Mouse (Mus musculus) midbrain, embryonic 13.5 days (tissue): ENCODE measurements around the gene Nkx1-2. TPM values are rescaled to one million over a fixed set of nuclear protein-coding genes. Genes with fewer than 3 reads are reported as not detected.
A peak's percentile ranks its signal among the peaks of the same experiment; 100 is the strongest.

Experiments used
- ATAC-seq: fragments of 200-750 bp; cut with Nextera tagmentation; 2 replicates; pipeline ENCODE4 v1.8.0; 2017; ENCODE audit warnings: mild to moderate bottlenecking, moderate TSS enrichment, moderate library complexity
- H3K27ac ChIP-seq: fragments of 300-500 bp; sonication (generic); 2 replicates; pipeline ENCODE4 v1.5.1; 2015; ENCODE audit warnings: inconsistent platforms, mild to moderate bottlenecking, moderate library complexity
- H3K27me3 ChIP-seq: fragments of 300-500 bp; sonication (generic); 2 replicates; pipeline ENCODE4 v1.6.1; 2015; ENCODE audit warnings: mild to moderate bottlenecking, inconsistent platforms
- H3K36me3 ChIP-seq: fragments of 300-500 bp; sonication (generic); 2 replicates; pipeline ENCODE4 v1.6.1; 2015; ENCODE audit warnings: mild to moderate bottlenecking, inconsistent platforms
- H3K4me1 ChIP-seq: fragments of 300-500 bp; sonication (generic); replicated peaks from 2 replicates; pipeline ENCODE4 v1.6.1; 2015; ENCODE audit warnings: inconsistent platforms
- H3K4me2 ChIP-seq: fragments of 300-500 bp; sonication (generic); replicated peaks from 2 replicates; pipeline ENCODE4 v1.6.1; 2015; ENCODE audit warnings: moderate library complexity, mild to moderate bottlenecking, inconsistent platforms
- H3K4me3 ChIP-seq: fragments of 300-500 bp; sonication (generic); replicated peaks from 2 replicates; pipeline ENCODE4 v1.5.1; 2015; ENCODE audit warnings: mild to moderate bottlenecking, inconsistent platforms
- H3K9ac ChIP-seq: fragments of 300-500 bp; sonication (generic); replicated peaks from 2 replicates; pipeline ENCODE4 v1.6.1; 2015; ENCODE audit warnings: mild to moderate bottlenecking, inconsistent platforms
- H3K9me3 ChIP-seq: fragments of 300-500 bp; sonication (generic); 2 replicates; pipeline ENCODE4 v1.6.1; 2016; ENCODE audit warnings: mild to moderate bottlenecking, inconsistent platforms
- WGBS: fragments of 180-500 bp; shearing (Covaris S2); methylation state at CpG from one replicate; pipeline ENCODE4 v1.1.7; 2015; 5-methylcytosine and 5-hydroxymethylcytosine counted together
- polyA plus RNA-seq: library from polyadenylated mRNA; unstranded; fragments of >200 nt; fragmentation: Nextera tagmentation; extraction: Ambion mirVana; gene quantifications from 2 replicates; pipeline ENCODE4 v1.2.1, GENCODE M21; 2015

Gene Nkx1-2
- polyA plus RNA-seq, 1 experiment from 2014 or later: 0.82 TPM

DNA sequence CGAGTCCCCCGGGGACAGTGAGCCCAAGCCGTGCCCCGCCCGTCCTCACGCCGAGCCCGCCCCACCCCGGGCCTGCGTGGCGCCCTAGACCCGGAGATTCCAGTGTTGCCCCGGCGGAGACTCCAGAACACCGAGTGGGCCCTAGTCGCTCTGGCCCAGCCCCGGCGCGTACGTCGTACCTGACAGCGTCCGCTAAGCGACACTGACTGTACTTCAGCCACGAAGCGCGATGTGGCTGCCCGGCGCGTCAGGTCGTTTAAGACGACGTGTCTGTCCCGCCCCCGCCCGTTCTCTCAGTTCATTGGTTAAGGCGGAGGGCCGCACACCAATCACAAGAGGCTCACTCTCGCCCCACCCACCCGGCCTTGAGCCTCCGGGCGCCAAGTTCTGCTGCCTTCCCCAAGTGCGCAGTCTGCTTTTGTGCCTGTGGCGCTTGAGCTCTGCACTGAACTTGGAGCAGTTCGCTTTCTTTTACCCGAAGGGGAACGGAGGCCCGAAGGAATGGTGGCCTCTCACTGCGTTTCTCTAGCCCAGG is 23.3 kb downstream of the Nkx1-2 start, which contains the start of gene Oat:
Gene Oat, minus strand, starts transcription at position 283 of the 535 bp plus-strand sequence.
- Histone ChIP-seq H3K27me3 (peaks cover 16% of the 10 kb centered on the region), H3K4me1 (peaks cover 26% of the 10 kb centered on the region), H3K9me3 (no peaks in the 10 kb centered on the region), H3K9ac (peak within 1 kb of the TSS; percentile 71), H3K4me3 (peak within 1 kb of the TSS; percentile 69), H3K27ac (peak within 1 kb of the TSS; percentile 86), H3K36me3 (no peaks in the 10 kb centered on the region), H3K4me2 (peak within 1 kb of the TSS; percentile 79)
- WGBS: under 1% methylated on average over 49 of the region's 49 CpGs
- ATAC-seq: peak; percentile 97

DNA sequence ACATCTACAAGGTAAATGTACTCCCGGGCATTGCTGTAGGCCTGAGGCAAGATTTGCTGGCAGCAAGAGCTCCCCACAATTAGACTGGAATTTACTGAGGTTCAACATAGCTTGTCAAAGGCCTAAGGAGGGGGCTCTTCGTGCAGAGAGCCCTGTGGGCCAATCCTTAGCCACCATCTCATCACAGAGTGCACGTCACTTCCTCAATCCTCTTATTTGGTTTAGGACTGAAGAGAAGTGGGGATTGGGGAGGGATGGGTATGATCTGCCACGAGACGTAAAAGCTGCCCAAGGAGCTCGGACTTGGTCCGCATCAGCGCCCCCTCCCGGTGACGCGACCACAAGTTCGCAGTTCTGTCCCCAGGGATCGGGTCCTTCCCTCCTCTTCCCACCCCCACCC is 23.8 kb downstream of the Nkx1-2 start:
- under 1% methylated on average over 13 of the region's 13 CpGs for WGBS

DNA sequence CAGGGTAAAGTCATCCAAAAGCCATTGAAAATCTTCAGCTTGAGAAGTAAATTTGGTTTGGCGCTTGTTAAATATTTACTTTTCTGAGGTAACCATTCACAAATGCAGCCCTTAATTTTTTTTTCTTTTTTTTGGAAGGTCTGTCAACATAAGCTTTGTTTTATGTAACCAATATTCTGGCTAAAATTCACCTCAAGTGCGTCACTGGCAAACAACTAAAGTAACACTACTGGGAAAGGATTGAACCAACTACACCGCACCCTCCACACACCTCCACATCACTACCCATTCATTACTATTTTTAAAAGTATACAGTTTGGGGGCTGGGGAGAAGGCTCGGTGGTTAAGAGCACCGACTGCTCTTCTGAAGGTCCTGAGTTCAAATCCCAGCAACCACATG is 24.8 kb downstream of the Nkx1-2 start:
- H3K9me3 ChIP-seq: no peaks in the 10 kb centered on the region
- no peak overlapping the region for H3K4me2 ChIP-seq
- peaks cover 26% of the 10 kb centered on the region for H3K4me1 ChIP-seq
- H3K27ac ChIP-seq: no peak overlapping the region
- no peaks in the 10 kb centered on the region for H3K36me3 ChIP-seq
- no peak overlapping the region for H3K9ac ChIP-seq
- 92% methylated on average over 5 of the region's 5 CpGs for WGBS
- H3K4me3 ChIP-seq: no peak overlapping the region
- ATAC-seq: no peak
- peaks cover 12% of the 10 kb centered on the region for H3K27me3 ChIP-seq

More for the DNA sequence above, 23.8 kb downstream of the Nkx1-2 start:
- Histone ChIP-seq H3K9ac (peak overlapping the region; percentile 71), H3K9me3 (no peaks in the 10 kb centered on the region), H3K27ac (peak overlapping the region; percentile 86), H3K36me3 (no peaks in the 10 kb centered on the region), H3K4me1 (peaks cover 26% of the 10 kb centered on the region), H3K4me2 (peak overlapping the region; percentile 79), H3K4me3 (peak overlapping the region; percentile 69), H3K27me3 (peaks cover 16% of the 10 kb centered on the region)
- ATAC-seq: peak; percentile 90

DNA sequence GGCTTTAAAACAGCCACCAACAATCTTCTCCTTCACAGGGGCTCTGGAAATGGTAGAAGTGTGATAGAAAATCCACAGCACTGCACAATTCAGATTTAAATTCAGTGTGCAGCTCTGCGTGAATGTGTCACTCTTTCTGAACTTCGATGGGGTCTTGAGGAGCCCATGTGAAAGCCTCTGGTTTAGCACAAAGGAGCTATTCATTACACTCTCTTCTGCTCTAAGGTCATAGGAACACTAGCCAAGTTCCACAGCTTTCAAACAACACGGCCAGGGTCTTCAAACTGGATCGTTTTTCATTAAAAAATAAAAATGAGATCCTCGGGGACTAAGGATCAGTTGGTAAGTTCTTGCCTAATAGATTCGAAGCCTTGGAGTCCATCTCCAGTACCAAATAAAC is 26.2 kb downstream of the Nkx1-2 start:
- H3K36me3 ChIP-seq: peaks cover 8% of the 10 kb centered on the region; the same call in 1 of the 2 replicates
- ATAC-seq: no peak
- no peaks in the 10 kb centered on the region for H3K9me3 ChIP-seq
- H3K4me3 ChIP-seq: no peak overlapping the region
- peak overlapping the region; percentile 31 for H3K27ac ChIP-seq
- H3K27me3 ChIP-seq: peaks cover 12% of the 10 kb centered on the region
- H3K4me2 ChIP-seq: no peak overlapping the region
- WGBS: 34% methylated on average over 6 of the region's 6 CpGs
- peaks cover 26% of the 10 kb centered on the region for H3K4me1 ChIP-seq
- H3K9ac ChIP-seq: no peak overlapping the region

DNA sequence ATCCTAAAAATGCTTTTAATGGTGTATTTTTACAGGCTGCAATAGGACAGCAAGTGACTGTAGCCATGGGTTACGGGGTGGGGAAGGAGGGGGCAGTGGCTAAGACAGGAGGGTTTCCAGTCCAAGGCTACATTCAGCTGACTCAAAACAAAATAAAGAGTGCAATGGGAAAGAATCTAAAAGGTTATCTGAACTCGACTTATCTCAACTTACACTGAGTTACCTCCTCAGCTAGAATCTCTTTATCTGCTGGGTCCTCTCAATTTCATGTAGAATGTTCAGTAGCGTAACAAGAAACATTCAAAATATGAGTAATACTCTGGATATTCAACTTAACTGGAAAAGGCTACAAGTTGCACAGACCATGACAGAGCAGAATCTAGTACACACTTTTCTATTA is 26.7 kb downstream of the Nkx1-2 start:
- no peaks in the 10 kb centered on the region for H3K9me3 ChIP-seq
- no peak overlapping the region for H3K27ac ChIP-seq
- no peak overlapping the region for H3K9ac ChIP-seq
- peaks cover 12% of the 10 kb centered on the region; the same call in 1 of the 2 replicates for H3K36me3 ChIP-seq
- WGBS: 83% methylated on average over 3 of the region's 3 CpGs
- H3K4me3 ChIP-seq: no peak overlapping the region
- peaks cover 26% of the 10 kb centered on the region for H3K4me1 ChIP-seq
- no peak overlapping the region for H3K4me2 ChIP-seq
- no peak for ATAC-seq
- H3K27me3 ChIP-seq: peaks cover 9% of the 10 kb centered on the region

DNA sequence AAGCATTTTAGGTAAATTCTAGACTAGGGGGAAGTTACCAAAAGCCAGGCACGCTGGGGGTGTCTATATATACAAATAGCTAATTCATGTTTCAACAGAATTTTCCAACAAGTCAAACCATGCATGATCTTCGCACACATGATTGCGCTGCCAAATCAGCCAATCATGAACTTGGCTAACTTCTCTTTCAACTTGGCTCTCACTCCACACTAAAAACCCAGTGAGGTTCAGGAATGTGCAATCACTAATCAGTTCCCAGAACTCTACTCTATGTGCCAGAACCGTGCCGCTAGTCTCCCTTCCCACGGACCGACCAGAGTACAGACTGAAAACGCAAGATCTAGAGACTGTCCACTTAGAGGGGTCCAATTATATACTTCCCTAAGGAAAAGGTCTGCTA is 28.0 kb downstream of the Nkx1-2 start:
- Histone ChIP-seq H3K4me2 (no peak overlapping the region), H3K27ac (no peak overlapping the region), H3K9me3 (no peaks in the 10 kb centered on the region), H3K27me3 (no peaks in the 10 kb centered on the region), H3K9ac (no peak overlapping the region), H3K36me3 (peaks cover 12% of the 10 kb centered on the region; the same call in 1 of the 2 replicates), H3K4me1 (peaks cover 22% of the 10 kb centered on the region), H3K4me3 (no peak overlapping the region)
- no peak for ATAC-seq
- WGBS: 89% methylated on average over 8 of the region's 8 CpGs

DNA sequence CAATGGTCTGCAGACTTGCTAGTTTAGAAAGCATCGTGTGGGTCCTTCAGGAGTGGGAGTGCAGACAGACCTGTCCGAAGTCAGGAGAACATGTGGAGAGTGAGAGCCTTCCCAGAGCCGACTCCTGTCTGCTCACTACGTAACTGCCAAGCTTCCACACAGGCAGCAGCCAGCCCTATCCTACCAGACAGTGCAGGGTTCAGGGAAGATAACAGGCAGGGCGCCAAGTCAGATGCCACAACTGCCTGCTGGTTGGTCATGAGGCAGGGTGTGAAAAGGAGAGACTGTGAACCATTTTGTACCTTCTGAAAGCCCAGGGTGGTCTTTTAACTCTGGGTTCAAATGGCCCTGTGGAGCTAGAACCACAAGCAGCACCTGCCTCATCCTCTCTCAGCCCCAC is 29.4 kb downstream of the Nkx1-2 start:
- Histone ChIP-seq H3K9me3 (no peaks in the 10 kb centered on the region), H3K27ac (no peak overlapping the region), H3K4me1 (peaks cover 15% of the 10 kb centered on the region; the same call in 1 of the 2 replicates), H3K36me3 (peaks cover 12% of the 10 kb centered on the region; the same call in 1 of the 2 replicates), H3K4me3 (no peak overlapping the region), H3K4me2 (no peak overlapping the region), H3K27me3 (no peaks in the 10 kb centered on the region), H3K9ac (no peak overlapping the region)
- ATAC-seq: no peak
- WGBS: 89% methylated on average over 5 of the region's 5 CpGs

DNA sequence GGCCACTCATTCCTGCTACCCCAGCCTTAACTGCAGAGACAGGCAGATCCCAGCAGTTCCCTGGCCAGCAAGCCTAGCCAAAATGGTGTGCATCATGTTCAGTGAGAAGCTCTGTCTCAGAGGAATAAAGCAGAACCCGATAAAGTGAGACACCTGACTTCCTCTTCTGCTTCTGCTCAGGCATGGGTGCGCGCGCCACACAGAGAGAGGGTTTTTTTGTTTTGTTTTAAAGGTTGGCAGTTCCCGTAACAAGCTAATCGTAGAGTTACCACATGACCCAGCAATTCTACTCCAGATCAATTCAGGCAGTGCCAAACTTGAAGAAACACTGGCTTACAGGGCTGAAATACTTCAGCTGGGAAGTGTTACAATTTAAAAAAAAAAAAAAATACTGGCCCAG is 30.6 kb downstream of the Nkx1-2 start:
- Histone ChIP-seq H3K36me3 (peaks cover 20% of the 10 kb centered on the region; the same call in 1 of the 2 replicates), H3K9me3 (no peaks in the 10 kb centered on the region), H3K4me1 (peaks cover 11% of the 10 kb centered on the region; the same call in 1 of the 2 replicates), H3K9ac (no peak overlapping the region), H3K27ac (no peak overlapping the region), H3K27me3 (no peaks in the 10 kb centered on the region), H3K4me2 (no peak overlapping the region), H3K4me3 (no peak overlapping the region)
- WGBS: 91% methylated on average over 6 of the region's 6 CpGs
- no peak for ATAC-seq

DNA sequence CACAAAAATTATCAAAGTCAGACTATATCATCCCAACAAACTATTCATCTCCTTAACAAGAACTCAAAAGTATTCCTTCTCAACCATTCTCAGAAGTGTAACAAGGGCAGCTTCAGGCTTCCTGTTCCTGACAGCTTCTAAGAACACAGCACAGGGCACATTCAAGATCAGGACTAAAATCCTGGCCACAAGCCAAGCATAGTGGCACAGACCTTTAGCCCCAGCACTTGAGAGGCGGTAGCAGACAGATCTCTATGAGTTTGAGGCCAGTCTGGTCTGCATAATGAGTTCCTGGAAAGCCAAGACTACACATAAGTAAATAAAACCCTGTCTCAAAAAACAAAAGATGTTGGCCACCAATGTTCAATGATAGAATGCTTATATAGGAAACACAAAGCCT is 33.6 kb downstream of the Nkx1-2 start:
- no peak overlapping the region for H3K27ac ChIP-seq
- H3K4me1 ChIP-seq: no peaks in the 10 kb centered on the region
- ATAC-seq: no peak
- H3K27me3 ChIP-seq: no peaks in the 10 kb centered on the region
- no peak overlapping the region for H3K9ac ChIP-seq
- WGBS: 44% methylated on average over 1 of the region's 1 CpGs
- H3K36me3 ChIP-seq: peaks cover 48% of the 10 kb centered on the region
- no peaks in the 10 kb centered on the region for H3K9me3 ChIP-seq
- no peak overlapping the region for H3K4me2 ChIP-seq
- no peak overlapping the region for H3K4me3 ChIP-seq

DNA sequence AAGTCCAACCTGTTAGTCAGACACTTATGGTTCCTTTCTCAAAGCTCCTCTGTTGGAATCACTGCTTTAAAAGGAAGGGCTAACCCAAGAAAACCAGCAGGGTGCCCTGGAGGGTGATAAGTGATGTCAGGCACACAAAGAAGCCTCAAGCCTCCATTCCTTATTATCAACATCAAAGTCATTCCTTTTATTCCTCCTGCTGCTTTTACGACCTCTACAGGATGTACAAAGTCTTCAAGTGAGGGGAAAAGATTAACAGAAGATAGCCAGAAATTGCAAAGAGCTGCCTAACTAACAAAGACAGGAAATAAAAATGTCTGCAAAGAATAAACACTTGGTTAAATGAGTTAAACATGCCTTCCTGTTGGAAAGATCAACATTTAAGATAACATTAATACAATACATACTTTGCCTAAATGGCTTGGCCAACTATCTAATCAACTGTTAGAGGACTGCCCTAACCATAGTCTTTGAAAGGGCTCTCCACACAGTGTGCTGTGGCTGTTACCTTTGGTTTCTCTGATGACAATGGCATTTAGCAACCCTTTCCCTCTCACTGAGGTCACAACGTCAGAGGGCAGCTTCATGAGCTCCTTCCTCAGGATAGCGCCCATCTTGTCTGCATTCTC is 40.2 kb downstream of the Nkx1-2 start:
- 77% methylated on average over 3 of the region's 3 CpGs for WGBS
- Histone ChIP-seq H3K36me3 (peaks cover 64% of the 10 kb centered on the region), H3K9ac (no peak overlapping the region), H3K4me1 (no peaks in the 10 kb centered on the region), H3K4me3 (no peak overlapping the region), H3K27ac (no peak overlapping the region), H3K27me3 (no peaks in the 10 kb centered on the region), H3K4me2 (no peak overlapping the region), H3K9me3 (no peaks in the 10 kb centered on the region)
- no peak for ATAC-seq

DNA sequence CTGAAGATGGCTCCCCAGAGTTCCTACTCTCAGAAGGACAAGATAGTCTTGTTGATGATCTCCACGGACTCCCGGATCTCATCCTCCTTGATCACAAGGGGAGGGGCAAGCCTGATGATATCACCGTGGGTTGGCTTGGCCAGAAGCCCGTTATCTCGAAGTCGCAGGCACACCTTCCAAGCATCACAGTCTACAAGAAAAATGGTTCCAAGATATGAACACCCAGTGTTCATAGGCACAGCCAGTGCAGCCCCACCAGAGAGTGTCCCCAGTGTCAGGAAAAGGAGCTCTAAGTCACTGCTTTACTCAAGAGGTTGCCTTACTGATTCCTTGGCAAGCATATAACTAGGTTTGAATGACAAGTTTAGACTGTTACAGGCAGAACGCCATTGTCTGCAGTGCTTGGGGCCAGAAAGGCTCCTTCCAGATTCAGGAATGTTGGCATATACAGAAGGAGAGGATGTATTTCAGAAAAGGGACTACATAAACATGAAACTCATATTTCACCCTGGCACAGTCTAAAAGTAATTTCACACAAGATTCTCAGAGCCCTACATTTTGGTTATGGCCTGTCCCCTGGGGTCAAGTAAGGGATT is 41.2 kb downstream of the Nkx1-2 start:
- Histone ChIP-seq H3K27ac (no peak overlapping the region), H3K4me2 (no peak overlapping the region), H3K9me3 (no peaks in the 10 kb centered on the region), H3K4me3 (no peak overlapping the region), H3K4me1 (no peaks in the 10 kb centered on the region), H3K9ac (no peak overlapping the region), H3K27me3 (no peaks in the 10 kb centered on the region), H3K36me3 (peaks cover 54% of the 10 kb centered on the region)
- no peak for ATAC-seq
- 92% methylated on average over 7 of the region's 7 CpGs for WGBS

DNA sequence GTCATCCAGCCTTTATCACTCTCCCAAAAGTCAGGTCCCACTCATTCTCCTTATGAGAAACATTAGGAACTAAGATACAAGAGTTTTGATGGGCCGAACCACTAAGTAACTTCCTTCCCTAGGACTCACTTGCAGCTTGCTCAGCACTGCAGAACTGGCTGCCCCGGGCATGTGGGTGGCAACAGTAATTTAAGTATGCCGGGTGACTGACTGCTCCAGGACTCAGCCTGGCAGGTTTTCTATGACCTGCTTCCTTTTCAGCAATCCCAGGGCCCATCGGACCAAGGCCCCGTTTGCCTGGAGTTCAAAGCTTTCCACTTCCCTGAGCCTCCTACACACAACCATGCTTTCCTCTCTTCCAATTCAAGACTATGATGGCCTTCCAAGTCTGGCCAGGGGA is 42.9 kb downstream of the Nkx1-2 start:
- H3K27ac ChIP-seq: no peak overlapping the region
- no peaks in the 10 kb centered on the region for H3K4me1 ChIP-seq
- peaks cover 37% of the 10 kb centered on the region for H3K36me3 ChIP-seq
- H3K4me3 ChIP-seq: no peak overlapping the region
- ATAC-seq: no peak
- no peaks in the 10 kb centered on the region for H3K9me3 ChIP-seq
- H3K9ac ChIP-seq: no peak overlapping the region
- H3K4me2 ChIP-seq: no peak overlapping the region
- WGBS: 90% methylated on average over 5 of the region's 5 CpGs
- H3K27me3 ChIP-seq: 0 out of 2 replicates have a peak, but pooled peaks cover 4% of the 10 kb centered on the region
